Mouse (Mus musculus) G1E-ER4 (cell line): ENCODE results near the gene Rnf121. TPM values are rescaled to one million over a fixed set of nuclear protein-coding genes. Genes with fewer than 3 reads are reported as not detected.

Experiments used
- GATA1 ChIP-seq: IDR thresholded peaks from one replicate; pipeline ENCODE4 v1.8.0; 2012; ENCODE audit warnings: low read length, inconsistent platforms
- polyA plus RNA-seq: library from polyadenylated mRNA; stranded (reverse); fragments of >175 nt; gene quantifications from 2 replicates; pipeline ENCODE4 v1.2.3, GENCODE M21; 2012

Rnf121 gene
- polyA plus RNA-seq, 1 experiment, result 3.5 TPM

- no peak for TF ChIP-seq GATA1
Measured at GRCm38 (mm10) chr7:101973730-101974129, 91.5 kb downstream of the Rnf121 start.

- TF ChIP-seq GATA1, result no peak
Measured at GRCm38 (mm10) chr7:101971721-101972120, 93.5 kb downstream of the Rnf121 start.

- no peak for TF ChIP-seq GATA1
Measured at GRCm38 (mm10) chr7:101970821-101971461, 94.3 kb downstream of the Rnf121 start.

GRCm38 (mm10) chr7:101970429-101970775 lies 94.9 kb downstream of the Rnf121 start:
- no peak for TF ChIP-seq GATA1

- TF ChIP-seq GATA1, result no peak
Measured at GRCm38 (mm10) chr7:101969694-101970428, 95.4 kb downstream of the Rnf121 start.

Other genes with a start within 250 kb of the Rnf121 start
- not detected in 2 replicates for gene Phox2a, start 247.2 kb downstream of the Rnf121 start, polyA plus RNA-seq
- 63.1 and 84.0 TPM in 2 replicates for gene Inppl1, start 227.2 kb downstream of the Rnf121 start, polyA plus RNA-seq
- gene Folr2, start 208.3 kb downstream of the Rnf121 start, polyA plus RNA-seq, result not detected in 2 replicates
- gene Anapc15, start 201.8 kb downstream of the Rnf121 start, polyA plus RNA-seq, result 24.0 and 25.7 TPM in 2 replicates
- not detected in 2 replicates for gene Folr1, start 194.7 kb downstream of the Rnf121 start, polyA plus RNA-seq
- gene Lamtor1, start 159.6 kb downstream of the Rnf121 start, polyA plus RNA-seq, result 141 and 146 TPM in 2 replicates
- not detected in 2 replicates for gene Tomt, start 159.1 kb downstream of the Rnf121 start, polyA plus RNA-seq
- 0.21 and 0.38 TPM in 2 replicates for gene Lrrc51, start 131.6 kb downstream of the Rnf121 start, polyA plus RNA-seq
- gene Numa1, start 131.4 kb downstream of the Rnf121 start, polyA plus RNA-seq, result 110 and 127 TPM in 2 replicates
- gene Il18bp, start 46.8 kb downstream of the Rnf121 start, polyA plus RNA-seq, result 0.93 and 1.7 TPM in 2 replicates
- gene Xndc1, start within 50 bp of the Rnf121 start, polyA plus RNA-seq, result 26.7 and 29.3 TPM in 2 replicates
- 0.16 and 0.18 TPM in 2 replicates for gene Xntrpc, start 244 bp upstream of the Rnf121 start, polyA plus RNA-seq
- gene Trpc2, start 17.6 kb upstream of the Rnf121 start, polyA plus RNA-seq, result not detected in 2 replicates
- gene Art1, start 36.3 kb upstream of the Rnf121 start, polyA plus RNA-seq, result not detected in 2 replicates
- 0.14 TPM in 1 of 2 replicates, not detected in the other for gene Art5, start 44.0 kb upstream of the Rnf121 start, polyA plus RNA-seq
- not detected in 2 replicates for gene Chrna10, start 51.4 kb upstream of the Rnf121 start, polyA plus RNA-seq
- gene Nup98, start 144.7 kb upstream of the Rnf121 start, polyA plus RNA-seq, result 8.8 and 11.1 TPM in 2 replicates
- gene Pgap2, start 144.7 kb upstream of the Rnf121 start, polyA plus RNA-seq, result 15.1 and 18.9 TPM in 2 replicates
- gene Rhog, start 190.6 kb upstream of the Rnf121 start, polyA plus RNA-seq, result 178 and 323 TPM in 2 replicates
- gene Stim1, start 202.3 kb upstream of the Rnf121 start, polyA plus RNA-seq, result 16.1 and 42.3 TPM in 2 replicates